Mouse (Mus musculus): ENCODE measurements around the gene Nxf1. TPM values are rescaled to one million over a fixed set of nuclear protein-coding genes. Genes with fewer than 3 reads are reported as not detected.

Nxf1 gene
- polyA plus RNA-seq, 1 experiment from 2014 or later = 114 TPM

DNA sequence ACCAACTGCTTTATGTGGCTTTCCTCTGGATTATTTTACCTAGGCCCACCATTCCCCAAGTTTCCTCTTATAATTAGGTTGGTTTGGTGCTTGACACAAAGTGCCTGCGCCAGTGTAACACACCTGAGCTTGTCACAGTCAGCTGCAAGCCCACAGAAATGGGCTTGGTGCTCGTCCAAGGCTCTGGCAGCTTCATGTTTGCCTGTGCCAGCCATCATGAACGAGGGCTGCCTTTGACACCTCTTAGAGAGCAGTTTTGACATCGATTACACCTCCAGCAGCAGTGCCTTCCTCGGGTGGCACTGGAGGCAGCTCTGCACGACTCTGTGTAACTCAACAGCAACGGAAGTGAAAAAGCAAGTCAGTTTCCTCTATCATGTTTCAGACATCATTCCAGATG, 33.3 kb downstream of the Nxf1 start:
- ATAC-seq (replicated peaks; ENCODE audit: low FRiP score, low read depth) = no peak
- no peak overlapping the region for H3K27ac ChIP-seq
- H3K27me3 ChIP-seq (ENCODE audit: insufficient read depth, low read length) = no peaks in the 10 kb centered on the region
- no peak for DNase-seq (ENCODE audit: low spot score)
- 73% methylated on average over 7 of the region's 7 CpGs for WGBS
- no peak for TF ChIP-seq CTCF (IDR thresholded peaks at IDR 0.05; ENCODE audit: low read depth)
- H3K4me3 ChIP-seq (replicated peaks; ENCODE audit: low read depth, low read length) = no peak overlapping the region
- no peaks in the 10 kb centered on the region; the same call in 1 of the 2 replicates for H3K4me1 ChIP-seq (replicated peaks; ENCODE audit: insufficient read depth, low read length)
- peaks cover 21% of the 10 kb centered on the region for H3K36me3 ChIP-seq (ENCODE audit: insufficient read depth, low read length)
- H3K9ac ChIP-seq (ENCODE audit: low read depth, low read length) = no peak overlapping the region
- H3K9me3 ChIP-seq (replicated peaks; ENCODE audit: low read length) = no peaks in the 10 kb centered on the region
- no peak overlapping the region for H3K4me2 ChIP-seq (ENCODE audit: low read length)

DNA sequence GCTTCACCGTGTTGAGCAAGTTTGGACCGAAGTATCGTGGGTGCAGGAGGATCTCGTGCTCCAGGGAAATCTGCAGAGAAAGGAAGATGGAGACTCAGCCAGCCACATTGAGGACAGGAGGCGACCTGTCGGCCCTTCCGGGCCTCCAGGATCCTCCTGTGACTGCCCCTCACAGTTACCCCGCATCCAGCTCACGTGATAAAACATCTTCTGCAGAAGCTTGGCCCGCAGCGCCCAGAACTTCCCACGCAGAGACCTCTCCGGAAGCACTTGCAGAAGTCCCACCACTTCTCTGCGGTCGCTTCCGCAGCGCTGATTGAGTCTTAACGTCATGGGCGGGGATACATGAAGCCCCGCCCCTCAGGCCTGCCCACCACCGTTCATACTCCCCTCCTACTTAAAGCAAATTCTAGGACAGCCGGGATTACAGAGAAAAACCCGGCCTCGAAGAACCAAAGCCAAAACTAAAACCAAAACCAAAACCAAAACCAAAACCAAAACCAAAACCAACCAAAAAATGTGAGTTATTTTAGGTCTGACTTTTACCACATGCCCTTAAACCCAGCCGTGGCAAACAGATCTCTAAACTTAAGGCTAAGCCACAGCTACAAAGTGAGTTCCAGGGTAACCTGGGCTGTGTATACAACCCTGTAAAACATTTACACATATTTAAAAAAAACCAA, 41.5 kb downstream of the Nxf1 start, which contains the start of gene Polr2g:
TSS of gene Polr2g (minus strand) at position 314 of the 683 bp plus-strand sequence.
- peak; percentile 98 for DNase-seq (ENCODE audit: low spot score)
- peaks cover 20% of the 10 kb centered on the region for H3K36me3 ChIP-seq (ENCODE audit: insufficient read depth, low read length)
- WGBS = under 1% methylated on average over 25 of the region's 25 CpGs
- H3K4me1 ChIP-seq (replicated peaks; ENCODE audit: insufficient read depth, low read length) = peaks cover 13% of the 10 kb centered on the region; the same call in 1 of the 2 replicates
- peak within 1 kb of the TSS; percentile 69 for H3K9ac ChIP-seq (ENCODE audit: low read depth, low read length)
- peak within 1 kb of the TSS; percentile 56 for H3K4me3 ChIP-seq (replicated peaks; ENCODE audit: low read depth, low read length)
- H3K9me3 ChIP-seq (replicated peaks; ENCODE audit: low read length) = no peaks in the 10 kb centered on the region
- H3K27ac ChIP-seq = peak within 1 kb of the TSS; percentile 71
- TF ChIP-seq CTCF (IDR thresholded peaks at IDR 0.05; ENCODE audit: low read depth) = no peak
- H3K4me2 ChIP-seq (ENCODE audit: low read length) = peak within 1 kb of the TSS; percentile 61
- no peaks in the 10 kb centered on the region for H3K27me3 ChIP-seq (ENCODE audit: insufficient read depth, low read length)
- peak; percentile 78 for ATAC-seq (replicated peaks; ENCODE audit: low FRiP score, low read depth)

DNA sequence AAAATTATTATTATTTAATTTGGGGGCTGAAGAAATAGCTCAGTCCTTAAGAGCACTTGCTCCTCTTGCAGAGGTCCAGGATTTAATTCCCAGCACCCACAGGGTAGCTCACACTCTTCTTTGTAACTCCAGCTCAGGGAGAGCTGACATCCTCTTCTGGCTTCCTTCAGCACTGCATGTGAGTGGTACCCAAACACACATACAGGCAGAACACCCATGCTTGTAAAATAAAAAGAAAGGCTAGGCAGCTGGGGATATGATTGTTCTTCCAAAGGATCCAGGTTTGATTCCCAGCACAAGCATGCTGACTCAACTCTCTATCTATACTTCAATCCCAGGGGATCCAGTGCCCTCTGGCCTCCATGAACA, 42.1 kb downstream of the Nxf1 start:
- TF ChIP-seq CTCF (IDR thresholded peaks at IDR 0.05; ENCODE audit: low read depth) = no peak
- H3K4me3 ChIP-seq (replicated peaks; ENCODE audit: low read depth, low read length) = no peak overlapping the region
- no peaks in the 10 kb centered on the region for H3K9me3 ChIP-seq (replicated peaks; ENCODE audit: low read length)
- H3K36me3 ChIP-seq (ENCODE audit: insufficient read depth, low read length) = peaks cover 14% of the 10 kb centered on the region
- no peak overlapping the region for H3K9ac ChIP-seq (ENCODE audit: low read depth, low read length)
- DNase-seq (ENCODE audit: low spot score) (no peak), ATAC-seq (replicated peaks; ENCODE audit: low FRiP score, low read depth) (no peak)
- no peaks in the 10 kb centered on the region for H3K27me3 ChIP-seq (ENCODE audit: insufficient read depth, low read length)
- H3K4me2 ChIP-seq (ENCODE audit: low read length) = peak overlapping the region; percentile 61; the same call in 1 of the 2 replicates
- no peak overlapping the region for H3K27ac ChIP-seq
- H3K4me1 ChIP-seq (replicated peaks; ENCODE audit: insufficient read depth, low read length) = peaks cover 13% of the 10 kb centered on the region; the same call in 1 of the 2 replicates

DNA sequence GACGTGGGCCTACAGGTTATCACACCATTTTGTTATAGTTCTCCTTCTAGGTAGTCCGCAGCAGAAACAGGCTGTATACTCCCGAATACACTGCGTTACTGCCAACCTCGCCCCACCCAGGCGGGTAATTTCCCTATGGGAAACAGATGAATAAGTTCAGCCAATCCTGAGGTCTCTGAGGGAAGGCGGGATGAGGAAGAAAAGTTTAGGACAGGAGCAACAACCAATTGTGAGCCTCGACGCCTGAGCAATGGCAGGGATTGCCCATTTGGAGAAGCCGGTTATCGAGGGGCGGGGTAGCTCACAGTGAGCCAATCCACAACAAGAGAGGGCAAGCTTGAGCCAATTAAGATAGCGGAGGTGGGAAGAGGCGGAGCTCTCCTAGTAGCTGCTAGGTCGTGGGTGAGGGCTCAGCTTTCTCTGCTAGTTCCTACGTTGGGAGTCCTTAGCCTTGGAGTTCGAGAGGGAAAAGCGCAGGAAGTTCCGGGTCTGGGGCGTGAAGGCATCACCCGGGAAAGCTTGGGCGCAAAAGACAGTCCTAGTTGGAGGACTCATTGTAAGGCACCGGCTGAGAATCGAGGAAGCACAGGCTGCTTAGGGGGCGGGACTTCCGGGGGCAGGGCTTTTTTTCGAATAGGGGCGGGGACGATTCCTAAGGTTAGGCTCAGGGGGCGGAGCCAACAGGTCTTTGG, 45.4 kb downstream of the Nxf1 start, which contains the start of gene Zbtb3:
TSS of gene Zbtb3 (plus strand) at position 426 of the 692 bp plus-strand sequence.
- ATAC-seq (replicated peaks; ENCODE audit: low FRiP score, low read depth) = peak; percentile 97
- under 1% methylated on average over 30 of the region's 30 CpGs for WGBS

DNA sequence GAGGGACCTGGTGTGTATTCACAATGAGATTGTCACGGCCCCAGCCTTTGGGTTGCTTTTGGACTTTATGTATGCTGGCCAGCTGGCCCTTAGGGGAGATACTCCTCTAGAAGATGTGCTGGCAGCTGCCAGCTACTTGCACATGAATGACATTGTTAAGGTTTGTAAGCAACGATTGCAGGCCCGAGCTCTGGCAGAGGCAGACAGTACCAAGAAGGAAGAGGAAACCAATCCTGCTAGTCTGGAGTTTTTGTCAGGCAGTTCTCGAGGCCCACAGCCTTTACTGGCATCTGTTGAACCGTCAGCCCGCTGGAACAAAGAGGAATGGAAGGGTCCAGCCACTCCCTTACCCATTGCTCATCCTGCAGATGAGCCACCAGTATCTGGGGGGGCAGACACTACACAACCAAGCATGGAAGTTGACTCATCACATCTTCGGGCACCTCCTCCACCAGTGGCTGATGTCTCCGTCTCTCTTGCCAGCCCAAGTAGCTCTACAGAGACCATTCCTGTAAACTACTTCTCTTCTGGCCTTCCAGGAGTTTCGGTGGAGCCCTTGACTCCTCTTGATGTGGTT, 46.4 kb downstream of the Nxf1 start:
- Histone ChIP-seq H3K27ac (peak overlapping the region; percentile 87; the same call in 1 of the 2 replicates), H3K9ac (ENCODE audit: low read depth, low read length) (0 out of 2 replicates have a peak overlapping the region, but pooled peaks have one; percentile 24), H3K4me3 (replicated peaks; ENCODE audit: low read depth, low read length) (no peak overlapping the region)

More for the DNA sequence above, 45.4 kb downstream of the Nxf1 start, which contains the start of gene Zbtb3:
- Histone ChIP-seq H3K9me3 (replicated peaks; ENCODE audit: low read length) (no peaks in the 10 kb centered on the region), H3K27me3 (ENCODE audit: insufficient read depth, low read length) (no peaks in the 10 kb centered on the region), H3K4me2 (ENCODE audit: low read length) (peak within 1 kb of the TSS; percentile 65), H3K4me3 (replicated peaks; ENCODE audit: low read depth, low read length) (peak within 1 kb of the TSS; percentile 60), H3K36me3 (ENCODE audit: insufficient read depth, low read length) (peaks cover 12% of the 10 kb centered on the region; the same call in 1 of the 2 replicates), H3K9ac (ENCODE audit: low read depth, low read length) (peak within 1 kb of the TSS; percentile 60), H3K4me1 (replicated peaks; ENCODE audit: insufficient read depth, low read length) (peaks cover 12% of the 10 kb centered on the region; the same call in 1 of the 2 replicates), H3K27ac (peak within 1 kb of the TSS; percentile 87)
- peak; percentile 100 for DNase-seq (ENCODE audit: low spot score)
- no peak for TF ChIP-seq CTCF (IDR thresholded peaks at IDR 0.05; ENCODE audit: low read depth)

More for the DNA sequence above, 46.4 kb downstream of the Nxf1 start:
- DNase-seq (ENCODE audit: low spot score) (no peak), ATAC-seq (replicated peaks; ENCODE audit: low FRiP score, low read depth) (no peak)
- no peak for TF ChIP-seq CTCF (IDR thresholded peaks at IDR 0.05; ENCODE audit: low read depth)
- H3K9me3 ChIP-seq (replicated peaks; ENCODE audit: low read length) = no peaks in the 10 kb centered on the region
- H3K27me3 ChIP-seq (ENCODE audit: insufficient read depth, low read length) = no peaks in the 10 kb centered on the region
- H3K4me2 ChIP-seq (ENCODE audit: low read length) = peak overlapping the region; percentile 62; the same call in 1 of the 2 replicates
- peaks cover 17% of the 10 kb centered on the region; the same call in 1 of the 2 replicates for H3K36me3 ChIP-seq (ENCODE audit: insufficient read depth, low read length)
- H3K4me1 ChIP-seq (replicated peaks; ENCODE audit: insufficient read depth, low read length) = peaks cover 8% of the 10 kb centered on the region; the same call in 1 of the 2 replicates
- 93% methylated on average over 9 of the region's 9 CpGs for WGBS

Measured in kidney, postnatal 0 days (tissue).